Mouse (Mus musculus) forebrain, embryonic 14.5 days (tissue): Measurements from ENCODE around the gene Cep57. TPM values are rescaled to one million over a fixed set of nuclear protein-coding genes. Genes with fewer than 3 reads are reported as not detected.

Source experiments
- ATAC-seq: fragments of 200-750 bp; cut with Nextera tagmentation; 2 replicates; pipeline ENCODE4 v1.8.0; 2017; ENCODE audit warnings: mild to moderate bottlenecking, moderate library complexity
- DNase-seq: peaks from one replicate; pipeline ENCODE4 v3.0.0-alpha.2; 2015; ENCODE audit warnings: low spot score
- H3K27ac ChIP-seq: fragments of 300-500 bp; sonication (generic); 2 replicates; pipeline ENCODE4 v1.5.1; 2014; ENCODE audit warnings: low read depth, mild to moderate bottlenecking, control low read depth, low read length, moderate library complexity
- H3K27me3 ChIP-seq: fragments of 300-500 bp; sonication (generic); replicated peaks from 2 replicates; pipeline ENCODE4 v1.6.1; 2014; ENCODE audit warnings: low read length, control low read depth, mixed read lengths; ENCODE audit not compliant: control insufficient read depth, insufficient read depth
- H3K36me3 ChIP-seq: fragments of 300-500 bp; sonication (generic); 2 replicates; pipeline ENCODE4 v1.6.1; 2014; ENCODE audit warnings: low read length, control low read depth; ENCODE audit not compliant: control insufficient read depth, insufficient read depth
- H3K4me1 ChIP-seq: fragments of 300-500 bp; sonication (generic); 2 replicates; pipeline ENCODE4 v1.6.1; 2014; ENCODE audit warnings: antibody characterized with exemption, low read length, control low read depth; ENCODE audit not compliant: control insufficient read depth, insufficient read depth
- H3K4me2 ChIP-seq: fragments of 300-500 bp; sonication (generic); 2 replicates; pipeline ENCODE4 v1.6.1; 2014; ENCODE audit warnings: mild to moderate bottlenecking, control low read depth, low read length
- H3K4me3 ChIP-seq: fragments of 300-500 bp; sonication (generic); 2 replicates; pipeline ENCODE4 v1.5.1; 2014; ENCODE audit warnings: low read depth, low read length, control low read depth
- H3K9ac ChIP-seq: fragments of 300-500 bp; sonication (generic); 2 replicates; pipeline ENCODE4 v1.6.1; 2014; ENCODE audit warnings: mild to moderate bottlenecking, low read length, control low read depth, moderate library complexity
- H3K9me3 ChIP-seq: fragments of 300-500 bp; sonication (generic); replicated peaks from 2 replicates; pipeline ENCODE4 v1.6.1; 2016; ENCODE audit warnings: low read length, control low read depth, mixed read lengths; ENCODE audit not compliant: control insufficient read depth
- WGBS: fragments of 180-500 bp; shearing (Covaris S2); extraction: QIAGEN DNeasy Blood & Tissue Kit; methylation state at CpG from one replicate; pipeline ENCODE4 v1.1.7; 2014; 5-methylcytosine and 5-hydroxymethylcytosine counted together
- polyA plus RNA-seq: library from polyadenylated mRNA; unstranded; fragments of >200 nt; fragmentation: Nextera tagmentation; extraction: Ambion mirVana; gene quantifications from 2 replicates; pipeline ENCODE4 v1.2.1, GENCODE M21; 2014

Gene Cep57
- polyA plus RNA-seq, 1 experiment from 2014 or later, result 46.5 TPM

- no peak overlapping the region for H3K4me2 ChIP-seq
- ATAC-seq (no peak), DNase-seq (no peak)
- H3K4me1 ChIP-seq, result no peaks in the 10 kb centered on the region
- H3K9ac ChIP-seq, result no peak overlapping the region
- no peaks in the 10 kb centered on the region for H3K9me3 ChIP-seq
- no peak overlapping the region for H3K4me3 ChIP-seq
- H3K27me3 ChIP-seq, result no peaks in the 10 kb centered on the region
- H3K36me3 ChIP-seq, result peaks cover 30% of the 10 kb centered on the region
- no peak overlapping the region for H3K27ac ChIP-seq
- WGBS, result 87% methylated on average over 3 of the region's 3 CpGs
These were observed 20.7 kb upstream of the Cep57 start for GRCm38 (mm10) chr9:13847591-13847990.

GRCm38 (mm10) chr9:13836726-13837125 lies 9.8 kb upstream of the Cep57 start:
- H3K4me3 ChIP-seq, result no peak overlapping the region
- ATAC-seq (no peak), DNase-seq (no peak)
- no peaks in the 10 kb centered on the region for H3K4me1 ChIP-seq
- H3K27ac ChIP-seq, result no peak overlapping the region
- 91% methylated on average over 2 of the region's 2 CpGs for WGBS
- H3K4me2 ChIP-seq, result no peak overlapping the region
- no peaks in the 10 kb centered on the region for H3K9me3 ChIP-seq
- H3K9ac ChIP-seq, result no peak overlapping the region
- no peaks in the 10 kb centered on the region for H3K27me3 ChIP-seq
- peaks cover 92% of the 10 kb centered on the region for H3K36me3 ChIP-seq

GRCm38 (mm10) chr9:13835256-13835655 lies 8.3 kb upstream of the Cep57 start:
- Histone ChIP-seq H3K4me1 (no peaks in the 10 kb centered on the region), H3K4me3 (no peak overlapping the region), H3K36me3 (peaks cover 87% of the 10 kb centered on the region), H3K9me3 (no peaks in the 10 kb centered on the region), H3K9ac (no peak overlapping the region), H3K27ac (no peak overlapping the region), H3K27me3 (no peaks in the 10 kb centered on the region), H3K4me2 (no peak overlapping the region)
- DNase-seq, result no peak
- no peak for ATAC-seq
- WGBS, result 94% methylated on average over 3 of the region's 3 CpGs

- under 1% methylated on average over 23 of the region's 23 CpGs for WGBS
- H3K27ac ChIP-seq, result peak overlapping the region; percentile 98
- ATAC-seq (peak; percentile 32), DNase-seq (peak; percentile 76)
- peak overlapping the region; percentile 90 for H3K9ac ChIP-seq
- H3K4me3 ChIP-seq, result peak overlapping the region; percentile 83
- H3K27me3 ChIP-seq, result no peaks in the 10 kb centered on the region
- peaks cover 23% of the 10 kb centered on the region for H3K36me3 ChIP-seq
- peaks cover 21% of the 10 kb centered on the region; the same call in 1 of the 2 replicates for H3K4me1 ChIP-seq
- no peaks in the 10 kb centered on the region for H3K9me3 ChIP-seq
- H3K4me2 ChIP-seq, result peak overlapping the region; percentile 83
These were observed 1.2 kb upstream of the Cep57 start for GRCm38 (mm10) chr9:13828087-13828441.

- Histone ChIP-seq H3K36me3 (peaks cover 18% of the 10 kb centered on the region), H3K4me3 (peak within 1 kb of the TSS; percentile 83), H3K27me3 (no peaks in the 10 kb centered on the region), H3K4me2 (peak within 1 kb of the TSS; percentile 83), H3K9ac (peak within 1 kb of the TSS; percentile 96), H3K4me1 (peaks cover 21% of the 10 kb centered on the region; the same call in 1 of the 2 replicates), H3K9me3 (no peaks in the 10 kb centered on the region), H3K27ac (peak within 1 kb of the TSS; percentile 98)
- ATAC-seq (peak; percentile 94), DNase-seq (peak; percentile 100)
- under 1% methylated on average over 64 of the region's 67 CpGs for whole genome bisulfite sequencing
These were observed 639 bp upstream of the Cep57 start, which contains the start of gene Fam76b for GRCm38 (mm10) chr9:13827406-13828086. Fam76b (plus strand) TSS chr9:13827716.

- Histone ChIP-seq H3K36me3 (peaks cover 12% of the 10 kb centered on the region), H3K27ac (peak overlapping the region; percentile 98), H3K4me1 (peaks cover 21% of the 10 kb centered on the region; the same call in 1 of the 2 replicates), H3K9me3 (no peaks in the 10 kb centered on the region), H3K4me3 (peak overlapping the region; percentile 83), H3K4me2 (peak overlapping the region; percentile 58), H3K9ac (peak overlapping the region; percentile 96), H3K27me3 (no peaks in the 10 kb centered on the region)
- ATAC-seq (peak; percentile 6), DNase-seq (peak; percentile 69)
- WGBS, result 0% methylated on average over 31 of the region's 31 CpGs
These were observed 509 bp downstream of the Cep57 start for GRCm38 (mm10) chr9:13826391-13826805.

- H3K36me3 ChIP-seq, result peaks cover 12% of the 10 kb centered on the region
- no peaks in the 10 kb centered on the region for H3K27me3 ChIP-seq
- H3K9me3 ChIP-seq, result no peaks in the 10 kb centered on the region
- no peak for DNase-seq
- 5% methylated on average over 8 of the region's 8 CpGs for WGBS
- H3K4me2 ChIP-seq, result peak overlapping the region; percentile 58
- peak overlapping the region; percentile 96 for H3K9ac ChIP-seq
- peak overlapping the region; percentile 98; the same call in 1 of the 2 replicates for H3K27ac ChIP-seq
- ATAC-seq, result no peak
- H3K4me1 ChIP-seq, result peaks cover 21% of the 10 kb centered on the region; the same call in 1 of the 2 replicates
- peak overlapping the region; percentile 83 for H3K4me3 ChIP-seq
These were observed 1.0 kb downstream of the Cep57 start for GRCm38 (mm10) chr9:13825896-13826295.

- H3K9me3 ChIP-seq, result no peaks in the 10 kb centered on the region
- no peak overlapping the region for H3K27ac ChIP-seq
- H3K9ac ChIP-seq, result no peak overlapping the region
- H3K4me1 ChIP-seq, result peaks cover 17% of the 10 kb centered on the region; the same call in 1 of the 2 replicates
- no peak for DNase-seq
- no peak overlapping the region for H3K4me3 ChIP-seq
- 97% methylated on average over 3 of the region's 3 CpGs for WGBS
- no peak for ATAC-seq
- peaks cover 51% of the 10 kb centered on the region for H3K36me3 ChIP-seq
- no peaks in the 10 kb centered on the region for H3K27me3 ChIP-seq
- H3K4me2 ChIP-seq, result no peak overlapping the region
These were observed 6.1 kb downstream of the Cep57 start for GRCm38 (mm10) chr9:13820774-13821173.

- no peaks in the 10 kb centered on the region for H3K4me1 ChIP-seq
- H3K9me3 ChIP-seq, result no peaks in the 10 kb centered on the region
- H3K27ac ChIP-seq, result no peak overlapping the region
- H3K4me3 ChIP-seq, result no peak overlapping the region
- DNase-seq, result no peak
- no peak for ATAC-seq
- H3K9ac ChIP-seq, result no peak overlapping the region
- no peaks in the 10 kb centered on the region for H3K27me3 ChIP-seq
- 87% methylated on average over 9 of the region's 9 CpGs for WGBS
- peaks cover 73% of the 10 kb centered on the region for H3K36me3 ChIP-seq
- no peak overlapping the region for H3K4me2 ChIP-seq
These were observed 8.5 kb downstream of the Cep57 start for GRCm38 (mm10) chr9:13818369-13818768.
